Comparison of ENCODE assay signal across 8 mouse cellular contexts in the genomic region with DNA sequence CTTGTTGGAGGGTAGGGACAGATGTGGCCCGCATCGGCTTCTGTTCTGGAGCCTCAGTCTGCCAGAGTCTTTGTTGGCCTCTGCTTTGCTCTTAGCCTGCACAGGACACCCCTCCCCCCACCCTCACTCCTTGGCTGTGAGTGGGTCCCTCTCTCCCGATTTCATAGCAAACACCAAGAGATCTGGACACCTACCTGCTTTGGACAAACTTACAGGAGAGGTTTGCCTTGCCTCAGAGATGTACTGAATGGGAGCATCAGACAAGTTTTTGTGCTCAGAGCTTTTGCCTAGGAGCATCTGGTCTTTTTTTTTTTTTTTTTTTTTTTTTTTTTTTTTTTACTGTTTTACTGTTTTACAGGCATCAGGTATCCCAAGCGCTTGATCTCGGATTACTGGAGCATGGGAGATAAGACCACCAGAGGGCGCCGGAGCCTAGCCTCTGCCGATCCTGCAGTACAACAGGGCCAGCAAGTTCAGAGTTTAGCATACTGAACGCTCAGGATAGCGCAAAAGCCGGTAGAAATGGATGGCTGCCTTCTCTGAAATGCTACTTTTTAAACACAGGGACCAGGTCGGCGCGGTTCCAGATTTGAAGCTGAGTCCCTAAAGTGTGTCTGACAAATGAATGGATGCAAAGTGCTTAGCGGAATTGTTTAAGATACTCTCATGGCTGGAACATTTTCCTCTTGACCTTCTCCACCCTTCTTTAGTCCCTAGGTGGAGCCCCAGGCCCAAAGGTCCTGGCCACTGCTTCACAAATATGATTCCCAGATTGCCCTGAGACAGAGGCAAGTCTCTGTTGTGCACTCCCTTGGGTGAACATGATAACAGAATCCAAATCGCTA. TPM values are rescaled to one million over a fixed set of nuclear protein-coding genes. Genes with fewer than 3 reads are reported as not detected.
A peak's percentile ranks its signal among the peaks of the same experiment; 100 is the strongest.
DNase-seq lines count a peak whose midpoint lies in the region; ATAC-seq and TF ChIP-seq lines count a peak whose summit lies in the region.

No protein-coding gene starts in this region.

- peak; percentile 74 for TF ChIP-seq CTCF in left cerebral cortex, adult 2 months (IDR thresholded peaks at IDR 0.05)

- peak; percentile 82 to 94 for DNase-seq in adrenal gland, adult (ENCODE audit: inconsistent age in 2 of 2, low spot score in 1 of 2)
- peak; percentile 90 for DNase-seq in gastrocnemius, postnatal 10 days
- peak; percentile 77 for DNase-seq in hindlimb bud, embryonic 11.5 days (ENCODE audit: extremely low spot score, low read depth, low spot score)
- peak; percentile 86 to 90 for DNase-seq in left cerebral cortex, adult 2 months (ENCODE audit: extremely low spot score in 1 of 2, low spot score in 2 of 2)
- DNase-seq in lung, postnatal 4 days = peak; percentile 82 to 86
- DNase-seq in right cerebral cortex, postnatal 14 days = peak; percentile 92

- intact Hi-C loops in left cerebral cortex, adult 2 months (cut with DNase I) = loop anchor here (1.0 to 10.0 kb wide), 6 partner anchors 200 to 658 kb away; a partner anchor contains a TSS

- peak; percentile 93 for ATAC-seq in common myeloid progenitor, adult 5-6 weeks (replicated peaks; ENCODE audit: low read depth, poor library complexity, severe bottlenecking)
- no peak for ATAC-seq in activated CD4-positive, CD25-positive, alpha-beta regulatory T cell, adult 4 months

- H3K4me3 ChIP-seq in left cerebral cortex, adult 2 months = no peak overlapping the region

- no peak overlapping the region for H3K27ac ChIP-seq in left cerebral cortex, adult 2 months

RNA-seq across cellular contexts. Expression of a gene that starts 1.5 kb away (rescaled TPM):
- total RNA-seq in common myeloid progenitor, adult 5-6 weeks (2017) = 0.82 and 2.5 TPM in 2 replicates
- total RNA-seq in gastrocnemius, postnatal 10 days (2021) = 100 to 1,000 TPM in 1 of 2 experiments, 10 to 100 TPM in 1; 69.8 to 106 TPM
- total RNA-seq in left cerebral cortex, adult 2 months (2021) = 10 to 100 TPM; 43.4 to 45.8 TPM
- polyA plus RNA-seq in activated CD4-positive, CD25-positive, alpha-beta regulatory T cell, adult 4 months (2017; shearing (Covaris generic)) = not detected

Comparison
In these comparisons a context has a peak if more than half of its experiments do, and no peak if none do; other contexts are left out.
1. RNA of a gene that starts 1.5 kb away (total RNA-seq): 69.8 to 106 TPM in gastrocnemius, postnatal 10 days and 43.4 to 45.8 TPM in left cerebral cortex, adult 2 months; 0.82 to 2.5 TPM in common myeloid progenitor, adult 5-6 weeks; every median in the first group is over 10 times any median in the second.
2. Peak in every context shown above with its lines, with median percentiles within 50 percentile points of each other: DNase-seq.